Mouse (Mus musculus) right cerebral cortex, postnatal 14 days (tissue): Measurements from ENCODE around the gene Olfr641.

Experiments
- DNase-seq: peaks from one replicate; pipeline ENCODE4 v3.0.0; 2022

The Olfr641 gene

GRCm38 (mm10) chr7:104035145-104035544 is at the start of gene Olfr641:
TSS of gene Olfr641 (plus strand) at chr7:104035445.
- no peak for DNase-seq

GRCm38 (mm10) chr7:103998446-103998845 is 36.8 kb upstream of the Olfr641 start, which contains the start of gene Olfr638:
TSS of gene Olfr638 (plus strand) at chr7:103998746.
- DNase-seq: no peak

- DNase-seq: no peak
Observed at GRCm38 (mm10) chr7:103999124-103999523, 36.1 kb upstream of the Olfr641 start.

- no peak for DNase-seq
Observed at GRCm38 (mm10) chr7:104017203-104017602, 18.0 kb upstream of the Olfr641 start, which contains the start of gene Olfr639. TSS of gene Olfr639 (minus strand) at chr7:104017303.

- DNase-seq: no peak
Observed at GRCm38 (mm10) chr7:104018953-104019352, 16.3 kb upstream of the Olfr641 start.

- no peak for DNase-seq
Observed at GRCm38 (mm10) chr7:104021651-104022050, 13.6 kb upstream of the Olfr641 start.

- DNase-seq: no peak
Observed at GRCm38 (mm10) chr7:104025473-104025872, 9.8 kb upstream of the Olfr641 start, which contains the start of gene Olfr640. TSS of gene Olfr640 (minus strand) at chr7:104025573.

- no peak for DNase-seq
Observed at GRCm38 (mm10) chr7:104026978-104027377, 8.3 kb upstream of the Olfr641 start.

GRCm38 (mm10) chr7:104050745-104051144 is 15.5 kb downstream of the Olfr641 start:
- DNase-seq: no peak

GRCm38 (mm10) chr7:104052566-104052965 is 17.3 kb downstream of the Olfr641 start, which contains the start of gene Olfr642:
TSS of gene Olfr642 (minus strand) at chr7:104052666.
- no peak for DNase-seq

GRCm38 (mm10) chr7:104059215-104059614 is 24.0 kb downstream of the Olfr641 start:
- no peak for DNase-seq

GRCm38 (mm10) chr7:104061345-104061744 is 26.1 kb downstream of the Olfr641 start, which contains the start of gene 4930516K23Rik:
TSS of gene 4930516K23Rik (minus strand) at chr7:104061445.
- no peak for DNase-seq

GRCm38 (mm10) chr7:104071769-104072168 is 36.5 kb downstream of the Olfr641 start, which contains the start of gene Olfr644:
TSS of gene Olfr644 (minus strand) at chr7:104071869.
- DNase-seq: no peak

- DNase-seq: no peak
Observed at GRCm38 (mm10) chr7:104085365-104085764, 50.1 kb downstream of the Olfr641 start, which contains the start of gene Olfr645. TSS of gene Olfr645 (minus strand) at chr7:104085465.
